Comparison of ENCODE assay signal across 10 mouse cellular contexts in the genomic region with DNA sequence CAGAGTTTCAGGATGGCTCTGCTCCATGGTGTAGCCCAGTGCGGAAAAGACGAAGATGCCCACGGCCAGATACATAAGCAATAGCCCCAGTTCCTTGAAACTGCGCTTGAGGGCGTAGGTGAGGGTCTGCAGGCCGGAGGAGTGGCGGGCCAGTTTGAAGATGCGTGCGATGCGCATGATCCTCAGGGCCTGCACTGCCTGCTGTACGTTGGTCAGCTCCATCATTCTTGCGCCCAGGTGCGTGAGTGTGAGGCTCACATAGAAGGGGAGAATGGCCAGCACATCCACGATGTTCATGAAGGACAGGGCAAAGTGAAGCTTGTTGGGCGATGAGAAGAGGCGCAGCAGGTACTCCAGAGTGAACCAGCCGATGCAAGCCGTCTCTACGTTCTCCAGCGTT. TPM values are rescaled to one million over a fixed set of nuclear protein-coding genes. Genes with fewer than 3 reads are reported as not detected.
A peak's percentile ranks its signal among the peaks of the same experiment; 100 is the strongest.
DNase-seq lines count a peak whose midpoint lies in the region; ATAC-seq and TF ChIP-seq lines count a peak whose summit lies in the region.
"Had no signal": no experiment of that assay in that cellular context is flagged by ENCODE, and none has a peak within 500 bp of the region (broad histone marks: within the 10 kb centered on the region; RNA-seq: fewer than 3 reads in every experiment).

No protein-coding gene starts in this region.

- peaks cover 10% of the 10 kb centered on the region for H3K4me1 ChIP-seq in lung, embryonic 16.5 days (replicated peaks; ENCODE audit: control insufficient read depth, insufficient read depth, low read length)
- H3K4me1 ChIP-seq in forebrain, postnatal 0 days (ENCODE audit: insufficient read depth), result peaks cover 7% of the 10 kb centered on the region
- peaks cover 17% of the 10 kb centered on the region for H3K4me1 ChIP-seq in limb, embryonic 15.5 days
- 0 out of 2 replicates have a peak, but pooled peaks cover 2% of the 10 kb centered on the region for H3K4me1 ChIP-seq in stomach, postnatal 0 days (replicated peaks; ENCODE audit: control insufficient read depth, insufficient read depth)
- H3K4me1 ChIP-seq in liver, postnatal 0 days (ENCODE audit: insufficient read depth), result no peaks in the 10 kb centered on the region

- WGBS in lung, embryonic 16.5 days, result 65% methylated on average over 20 of the region's 20 CpGs
- 87% methylated on average over 20 of the region's 20 CpGs for WGBS in forebrain, postnatal 0 days
- 77% methylated on average over 20 of the region's 20 CpGs for WGBS in limb, embryonic 15.5 days
- 74% methylated on average over 20 of the region's 20 CpGs for WGBS in stomach, postnatal 0 days
- 64% methylated on average over 20 of the region's 20 CpGs for WGBS in liver, postnatal 0 days (ENCODE audit: insufficient replicate concordance)

- TF ChIP-seq EP300 in stomach, postnatal 0 days (optimal IDR thresholded peaks at IDR 0.05), result no peak
- TF ChIP-seq EP300 in liver, postnatal 0 days (IDR thresholded peaks at IDR 0.05; ENCODE audit: low read depth), result no peak

- H3K9ac ChIP-seq in lung, embryonic 16.5 days (ENCODE audit: low read length), result no peak overlapping the region
- H3K9ac ChIP-seq in forebrain, postnatal 0 days, result peak overlapping the region; percentile 80
- H3K9ac ChIP-seq in limb, embryonic 15.5 days, result no peak overlapping the region
- no peak overlapping the region for H3K9ac ChIP-seq in stomach, postnatal 0 days (ENCODE audit: low read length)
- no peak overlapping the region for H3K9ac ChIP-seq in liver, postnatal 0 days (replicated peaks)
- H3K9ac ChIP-seq: liver, embryonic 12.5 days had no signal

- no peak overlapping the region for H3K4me3 ChIP-seq in lung, embryonic 16.5 days (ENCODE audit: low read length)
- peak overlapping the region; percentile 59 for H3K4me3 ChIP-seq in forebrain, postnatal 0 days (ENCODE audit: low read depth, low read length)
- H3K4me3 ChIP-seq in limb, embryonic 15.5 days, result peak overlapping the region; percentile 48
- H3K4me3 ChIP-seq in stomach, postnatal 0 days (ENCODE audit: low read depth, low read length), result peak overlapping the region; percentile 45
- no peak overlapping the region for H3K4me3 ChIP-seq in liver, postnatal 0 days (ENCODE audit: low read depth, low read length)

- no peaks in the 10 kb centered on the region for H3K9me3 ChIP-seq in lung, embryonic 16.5 days (ENCODE audit: control insufficient read depth, low read length)
- no peaks in the 10 kb centered on the region for H3K9me3 ChIP-seq in forebrain, postnatal 0 days (ENCODE audit: low read length)
- no peaks in the 10 kb centered on the region for H3K9me3 ChIP-seq in limb, embryonic 15.5 days
- no peaks in the 10 kb centered on the region for H3K9me3 ChIP-seq in stomach, postnatal 0 days (ENCODE audit: control insufficient read depth, low read length)
- H3K9me3 ChIP-seq in liver, postnatal 0 days (ENCODE audit: low read length), result no peaks in the 10 kb centered on the region
- H3K9me3 ChIP-seq: liver, embryonic 12.5 days had no signal

- no peak for TF ChIP-seq CTCF in forebrain, postnatal 0 days (IDR thresholded peaks at IDR 0.05; ENCODE audit: low read depth)
- TF ChIP-seq CTCF in stomach, postnatal 0 days (IDR thresholded peaks at IDR 0.05; ENCODE audit: low read depth), result no peak
- TF ChIP-seq CTCF in liver, postnatal 0 days (IDR thresholded peaks at IDR 0.05; ENCODE audit: low read depth), result no peak

- no peak for DNase-seq in lung, postnatal 4 days
- no peak for DNase-seq in forebrain, postnatal 0 days
- no peak for DNase-seq in stomach, postnatal 0 days (ENCODE audit: low spot score)
- DNase-seq in right cerebral cortex, postnatal 36 days (ENCODE audit: low spot score in 2 of 2), result no peak
- DNase-seq in liver, postnatal 0 days, result no peak

- peak overlapping the region; percentile 91; the same call in 1 of the 2 replicates for H3K4me2 ChIP-seq in lung, embryonic 16.5 days (ENCODE audit: low read depth, low read length)
- peak overlapping the region; percentile 94 for H3K4me2 ChIP-seq in forebrain, postnatal 0 days (ENCODE audit: low read depth)
- peak overlapping the region; percentile 98; the same call in 1 of the 2 replicates for H3K4me2 ChIP-seq in limb, embryonic 15.5 days
- H3K4me2 ChIP-seq in stomach, postnatal 0 days (replicated peaks; ENCODE audit: low read depth), result no peak overlapping the region; the same call in 1 of the 2 replicates
- no peak overlapping the region for H3K4me2 ChIP-seq in liver, postnatal 0 days (ENCODE audit: low read depth, low read length)

- no peaks in the 10 kb centered on the region for H3K36me3 ChIP-seq in lung, embryonic 16.5 days (ENCODE audit: control insufficient read depth, insufficient read depth, low read length)
- H3K36me3 ChIP-seq in forebrain, postnatal 0 days (ENCODE audit: insufficient read depth), result no peaks in the 10 kb centered on the region
- H3K36me3 ChIP-seq in limb, embryonic 15.5 days, result no peaks in the 10 kb centered on the region
- H3K36me3 ChIP-seq in stomach, postnatal 0 days (ENCODE audit: control insufficient read depth, insufficient read depth, low read length), result no peaks in the 10 kb centered on the region
- H3K36me3 ChIP-seq in liver, postnatal 0 days (replicated peaks; ENCODE audit: insufficient read depth, low read length), result no peaks in the 10 kb centered on the region
- H3K36me3 ChIP-seq: liver, embryonic 12.5 days had no signal

- ATAC-seq in lung, embryonic 16.5 days (ENCODE audit: low read depth), result no peak
- ATAC-seq in forebrain, postnatal 0 days, result no peak
- no peak for ATAC-seq in limb, embryonic 15.5 days (ENCODE audit: insufficient number of reproducible peaks, low FRiP score, low TSS enrichment, low read depth)
- no peak for ATAC-seq in stomach, postnatal 0 days (ENCODE audit: low FRiP score, low TSS enrichment)
- no peak for ATAC-seq in liver, postnatal 0 days
- ATAC-seq: inflammation-experienced regulatory T-cells, adult 6 months; liver, embryonic 12.5 days; Patski had no signal

- H3K27ac ChIP-seq in lung, embryonic 16.5 days (ENCODE audit: low read length), result no peak overlapping the region
- H3K27ac ChIP-seq in forebrain, postnatal 0 days (ENCODE audit: low read depth, low read length), result no peak overlapping the region
- H3K27ac ChIP-seq in limb, embryonic 15.5 days, result no peak overlapping the region
- no peak overlapping the region for H3K27ac ChIP-seq in stomach, postnatal 0 days (replicated peaks)
- no peak overlapping the region for H3K27ac ChIP-seq in liver, postnatal 0 days (ENCODE audit: low read depth)
- H3K27ac ChIP-seq: liver, embryonic 12.5 days had no signal

- H3K27me3 ChIP-seq in lung, embryonic 16.5 days (ENCODE audit: control insufficient read depth, insufficient read depth, low read depth, low read length), result peaks cover 28% of the 10 kb centered on the region
- H3K27me3 ChIP-seq in forebrain, postnatal 0 days (ENCODE audit: insufficient read depth, low read length), result no peaks in the 10 kb centered on the region
- H3K27me3 ChIP-seq in limb, embryonic 15.5 days, result peaks cover 36% of the 10 kb centered on the region
- no peaks in the 10 kb centered on the region for H3K27me3 ChIP-seq in stomach, postnatal 0 days (ENCODE audit: control insufficient read depth, insufficient read depth, low read length)
- H3K27me3 ChIP-seq in liver, postnatal 0 days (ENCODE audit: insufficient read depth, low read length), result peaks cover 25% of the 10 kb centered on the region
- H3K27me3 ChIP-seq: Patski had no signal

RNA-seq across cellular contexts. Expression of a gene that starts 1.6 kb away (rescaled TPM):
- polyA plus RNA-seq in lung, embryonic 16.5 days (2015; fragmentation: Nextera tagmentation; extraction: Ambion mirVana), result 0.29 and 0.40 TPM in 2 replicates
- total RNA-seq in forebrain, postnatal 0 days (2014; rRNA removed), result 20.2 and 24.8 TPM in 2 replicates
- polyA plus RNA-seq in forebrain, postnatal 0 days (2015; fragmentation: Nextera tagmentation; extraction: Ambion mirVana), result 5.6 and 6.8 TPM in 2 replicates
- 0.60 and 0.76 TPM in 2 replicates for polyA plus RNA-seq in limb, embryonic 15.5 days (2015; fragmentation: Nextera tagmentation; extraction: Ambion mirVana)
- polyA plus RNA-seq in stomach, postnatal 0 days (2015; fragmentation: Nextera tagmentation; extraction: Ambion mirVana), result 0.59 and 0.70 TPM in 2 replicates
- 0.14 and 0.17 TPM in 2 replicates for polyA plus RNA-seq in liver, postnatal 0 days (2015; fragmentation: Nextera tagmentation; extraction: Ambion mirVana)

Comparison
In these comparisons a context has a peak if more than half of its experiments do, and no peak if none do; other contexts are left out.
1. H3K4me2 ChIP-seq: peak in lung, embryonic 16.5 days (single experiment), forebrain, postnatal 0 days (single experiment) and limb, embryonic 15.5 days (single experiment); none in stomach, postnatal 0 days (single experiment) and liver, postnatal 0 days (single experiment).
2. H3K4me3 ChIP-seq: peak in forebrain, postnatal 0 days (single experiment), limb, embryonic 15.5 days (single experiment) and stomach, postnatal 0 days (single experiment); none in lung, embryonic 16.5 days (single experiment) and liver, postnatal 0 days (single experiment).